Mouse (Mus musculus) lung, postnatal 14 days (tissue): ENCODE results near the gene Gpr15.

Experiments
- DNase-seq: peaks from one replicate; pipeline ENCODE4 v3.0.0; 2021

The Gpr15 gene

GRCm38 (mm10) chr16:58670643-58671042 is 48.2 kb downstream of the Gpr15 start:
- no peak for DNase-seq

DNA sequence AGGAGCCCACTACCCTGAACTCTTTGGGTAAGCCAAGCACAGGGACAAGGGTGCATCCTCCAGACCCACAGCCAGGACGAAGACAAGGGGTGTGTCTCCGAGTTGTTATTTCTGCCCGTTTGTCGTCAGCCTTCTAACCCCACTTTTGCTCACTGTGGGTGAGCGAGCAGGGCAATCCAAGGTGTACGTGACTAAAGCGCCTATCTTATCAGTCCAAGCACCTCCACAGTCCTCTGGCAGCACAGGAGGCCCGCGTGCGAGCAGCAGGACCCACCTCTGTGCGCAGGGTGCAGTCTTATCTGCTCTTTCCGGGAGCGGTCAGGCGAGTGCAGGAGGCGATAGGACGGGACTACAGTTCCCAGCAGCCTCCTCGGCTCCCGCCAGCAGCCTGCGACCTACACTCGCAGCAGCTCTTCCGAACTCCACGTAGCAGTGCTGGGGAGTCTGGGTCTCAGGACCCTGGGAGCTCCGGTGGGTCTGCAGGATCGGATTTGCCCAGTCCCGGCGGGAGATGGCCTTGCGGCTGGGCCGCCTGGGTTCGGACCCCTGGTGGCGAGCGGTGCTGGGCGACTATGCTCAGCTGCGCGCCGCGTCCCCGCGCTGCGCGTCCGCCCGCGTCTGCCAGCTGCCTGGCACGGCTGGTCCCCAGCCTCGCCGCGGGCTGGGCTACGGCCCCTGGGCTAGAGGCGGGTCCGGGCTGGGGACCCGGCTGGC is 48.8 kb downstream of the Gpr15 start, which contains the start of gene Cpox:
Gene Cpox, plus strand, starts transcription at position 376 of the 714 bp plus-strand sequence.
- peak; percentile 73 for DNase-seq

GRCm38 (mm10) chr16:58669264-58669663 is 49.6 kb downstream of the Gpr15 start:
- no peak for DNase-seq

GRCm38 (mm10) chr16:58668586-58668985 is 50.3 kb downstream of the Gpr15 start:
- DNase-seq = no peak
